Mouse (Mus musculus): ENCODE measurements around the gene Gm20547.

GRCm38 (mm10) chr17:34910982-34911381, 29.1 kb upstream of the Gm20547 start:
- no peak for TF ChIP-seq CTCF (IDR thresholded peaks at IDR 0.05; ENCODE audit: control insufficient read depth, insufficient read depth, insufficient replicate concordance, low read depth, low read length)
- no peak for TF ChIP-seq POLR2A (IDR thresholded peaks at IDR 0.05; ENCODE audit: control insufficient read depth, low read depth, low read length)

Measured in testis, adult 2 months (tissue).